Mouse (Mus musculus) neural tube, embryonic 10.5 days (tissue): ENCODE results near the gene Fancc.
"Not testable (repeated sequence)": the region's sequence is repeated elsewhere in the genome, so short reads cannot be mapped to it uniquely, and the experiment has no call there.

Source experiments
- DNase-seq: peaks from one replicate; pipeline ENCODE4 v3.0.0-alpha.2; 2017; ENCODE audit warnings: low spot score; ENCODE audit errors: extremely low spot score

Fancc gene

DNA sequence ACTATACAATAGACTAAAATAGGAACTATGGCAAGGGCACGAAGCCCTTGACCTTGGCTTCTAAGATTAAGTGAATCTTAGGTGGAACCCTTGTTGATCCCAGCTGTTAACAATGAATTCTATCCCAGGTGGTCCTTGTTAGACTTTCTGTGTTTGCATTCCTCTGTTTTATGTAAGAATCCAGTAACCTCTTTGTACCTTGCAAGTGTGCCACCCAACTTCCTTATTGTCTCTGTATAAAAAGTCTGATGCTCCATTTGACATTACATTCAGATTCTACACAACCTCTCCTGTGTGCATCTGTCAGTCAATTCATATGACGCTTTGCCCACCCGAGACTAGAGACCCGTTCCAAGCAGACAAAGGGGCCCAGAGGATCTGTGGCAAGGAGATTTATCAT is 143.8 kb downstream of the Fancc start:
- not testable (repeated sequence) for DNase-seq

- DNase-seq, result no peak
Observed at GRCm38 (mm10) chr13:63350076-63350475, 147.0 kb downstream of the Fancc start.

DNA sequence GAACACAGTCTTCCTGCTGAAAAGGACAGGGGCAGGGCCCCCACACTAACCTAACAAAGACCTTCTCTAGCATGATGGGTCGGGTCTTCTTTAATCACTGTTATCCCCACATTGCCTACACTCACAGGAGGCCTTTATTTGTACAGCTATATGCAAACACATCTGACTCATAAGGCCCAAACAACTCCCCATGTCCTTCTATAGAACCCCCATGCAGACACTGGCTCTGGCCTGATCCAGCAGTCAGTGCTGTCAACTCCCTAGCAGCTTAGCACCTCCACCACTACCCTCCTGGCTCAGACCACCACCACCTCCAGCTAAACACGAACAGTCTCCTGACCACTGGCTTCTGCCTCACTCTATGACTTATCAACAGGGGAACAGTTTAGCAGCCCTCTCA is 149.4 kb downstream of the Fancc start:
- DNase-seq, result no peak

DNA sequence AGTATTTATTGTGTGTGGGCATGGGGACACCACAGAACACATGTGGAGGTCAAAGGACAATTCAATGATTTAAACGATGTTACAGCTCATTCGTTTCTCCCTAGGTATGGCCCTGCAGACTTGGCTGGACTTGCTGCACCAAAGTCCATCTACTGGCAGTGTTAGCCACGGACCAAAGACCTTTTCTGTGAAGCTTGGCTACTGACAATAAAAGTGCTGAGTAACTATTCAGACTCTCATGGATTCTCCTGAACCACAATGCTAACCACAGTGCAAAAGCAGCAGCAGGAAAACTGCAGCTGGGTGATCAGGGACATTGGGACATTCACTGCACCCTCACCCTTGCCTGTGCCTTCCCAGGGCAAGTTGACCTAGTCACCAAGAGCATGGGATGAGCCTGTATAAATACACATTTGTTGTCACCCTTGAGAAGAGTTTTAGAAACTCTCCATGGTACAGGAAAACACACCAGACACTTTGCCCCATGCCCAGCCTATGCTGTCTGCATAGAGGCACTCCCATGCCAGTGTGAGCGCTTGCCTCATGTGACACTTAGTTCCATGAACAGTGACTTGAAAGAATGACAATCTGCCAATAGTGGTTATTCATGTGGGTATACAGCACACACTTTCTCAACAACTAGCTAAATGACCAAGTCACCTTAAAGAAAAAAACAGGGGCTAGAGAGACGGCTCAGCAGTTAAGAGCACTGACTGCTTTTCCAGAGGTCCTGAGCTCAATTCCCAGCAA is 151.4 kb downstream of the Fancc start:
- no peak for DNase-seq

GRCm38 (mm10) chr13:63344481-63344880 is 152.6 kb downstream of the Fancc start:
- DNase-seq, result no peak

- no peak for DNase-seq
Observed at GRCm38 (mm10) chr13:63342781-63343180, 154.3 kb downstream of the Fancc start.

GRCm38 (mm10) chr13:63339946-63340345 is 157.1 kb downstream of the Fancc start:
- DNase-seq, result no peak

DNA sequence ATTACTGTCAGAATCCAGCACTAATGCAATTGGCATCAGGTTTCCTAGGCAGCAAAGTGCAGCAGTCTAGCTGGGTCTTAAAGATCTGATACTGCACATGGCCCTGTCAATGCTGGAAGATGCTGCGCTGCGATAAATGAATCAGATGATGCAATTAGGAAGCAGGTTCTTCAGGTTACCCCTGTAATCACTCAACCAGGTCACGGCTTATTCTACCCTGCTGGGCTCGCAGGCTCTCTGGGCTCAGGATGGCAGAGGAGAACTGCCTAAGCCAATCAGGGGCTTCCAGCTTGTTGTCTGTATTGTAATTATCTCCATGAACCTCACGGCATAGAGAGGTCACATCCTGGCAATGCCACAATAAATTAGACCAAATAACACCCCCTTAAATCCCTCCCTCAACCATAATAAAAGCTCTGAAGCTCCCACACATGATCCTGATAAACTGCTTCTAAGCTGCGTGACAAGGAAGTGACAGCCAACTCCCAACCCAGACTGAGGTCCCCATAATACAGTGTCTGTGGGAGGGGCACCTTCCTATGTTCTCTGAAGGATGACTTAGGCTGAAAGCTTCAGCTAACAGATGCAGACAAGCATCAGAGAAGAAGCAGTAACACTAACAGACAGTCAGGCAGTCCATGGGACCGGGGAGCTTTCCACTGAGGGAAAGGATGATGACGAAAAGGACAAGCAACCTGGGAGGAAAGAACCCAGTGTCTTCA is 159.7 kb downstream of the Fancc start:
- no peak for DNase-seq

DNA sequence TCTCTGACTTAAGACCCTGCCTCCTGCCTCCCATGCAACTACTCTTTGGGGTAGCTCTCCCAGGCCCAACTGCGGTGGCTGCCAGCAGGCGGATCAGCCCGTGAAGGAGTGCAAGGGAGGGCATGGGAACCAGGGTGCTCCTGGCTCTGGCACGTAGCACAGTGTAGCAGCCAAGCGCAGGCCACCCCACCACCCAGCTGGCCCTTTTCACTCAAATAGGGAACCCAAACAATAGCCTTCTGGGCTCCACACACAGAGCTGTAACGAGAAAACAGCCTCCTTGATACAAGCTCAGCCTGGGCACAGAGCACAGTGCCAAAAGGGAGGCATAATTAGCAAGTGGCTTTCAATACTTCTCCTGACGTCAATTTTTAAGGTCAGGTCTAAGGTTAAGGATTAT is 160.7 kb downstream of the Fancc start:
- DNase-seq, result no peak

DNA sequence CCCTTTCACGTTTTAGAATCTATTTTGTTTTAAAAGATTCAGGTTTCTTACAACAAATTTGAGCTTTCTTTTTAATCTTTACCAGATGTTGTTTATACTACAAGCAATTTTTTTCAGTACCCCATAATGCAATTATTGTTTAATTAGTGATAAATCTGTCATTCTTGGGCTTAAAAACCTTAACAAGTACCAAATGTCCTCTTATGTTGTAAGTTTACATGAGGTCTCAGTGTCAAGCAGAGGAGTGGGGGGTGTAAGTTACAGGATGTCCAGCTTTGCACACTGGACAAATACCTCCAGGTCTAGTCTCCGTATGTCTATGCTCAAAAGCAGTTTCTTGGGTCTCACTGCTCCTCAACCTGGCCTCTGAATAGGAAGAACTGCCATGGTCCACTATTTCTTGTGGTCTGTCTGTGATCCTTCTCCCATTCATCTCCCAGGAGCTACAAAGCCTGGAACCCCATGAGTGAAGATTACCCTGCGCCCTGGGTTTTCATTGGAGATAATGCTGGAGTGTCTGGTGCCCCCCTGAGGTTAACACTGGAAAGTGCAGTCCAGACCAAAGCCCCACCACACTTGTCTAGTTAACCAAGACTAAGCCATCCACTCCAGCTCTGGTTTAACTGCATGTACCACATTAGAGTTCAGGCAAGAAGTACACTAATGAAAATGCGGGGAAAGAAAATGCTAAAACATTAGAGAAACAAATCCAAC is 161.5 kb downstream of the Fancc start:
- peak; percentile 53 for DNase-seq

- DNase-seq, result peak; percentile 50
Observed at GRCm38 (mm10) chr13:63332576-63333300, 164.3 kb downstream of the Fancc start.

GRCm38 (mm10) chr13:63331379-63331778 is 165.7 kb downstream of the Fancc start:
- peak; percentile 74 for DNase-seq

DNA sequence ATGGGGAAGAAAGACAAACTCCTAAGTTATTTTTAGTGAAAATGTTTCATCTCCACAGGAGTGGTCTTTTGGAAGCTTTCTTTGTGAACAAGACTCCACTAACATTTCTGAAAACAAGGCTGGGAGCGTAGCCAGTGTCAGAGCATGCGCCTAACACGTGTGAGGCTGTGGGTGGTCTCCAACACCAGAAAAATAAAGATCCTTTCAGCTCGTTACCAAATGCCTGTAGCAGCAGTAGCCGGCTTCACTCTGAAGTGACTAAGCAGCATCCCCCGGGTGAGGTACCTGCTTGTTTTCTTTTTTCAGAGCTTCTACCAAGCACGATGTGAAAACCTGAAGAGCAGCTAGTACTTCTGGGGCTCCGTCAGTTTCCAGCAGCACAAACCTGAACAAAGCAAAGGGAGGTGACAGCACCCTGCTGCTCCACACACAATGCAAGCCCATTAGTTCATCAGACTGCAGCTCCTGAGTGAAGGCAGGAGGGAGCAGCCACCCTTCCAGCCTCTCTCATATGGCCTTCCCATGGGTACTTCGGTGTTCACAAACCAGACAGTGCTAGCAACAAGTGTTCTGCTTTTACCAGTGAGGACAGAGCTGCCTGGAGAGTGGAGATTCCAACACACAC is 166.7 kb downstream of the Fancc start:
- DNase-seq, result no peak

DNA sequence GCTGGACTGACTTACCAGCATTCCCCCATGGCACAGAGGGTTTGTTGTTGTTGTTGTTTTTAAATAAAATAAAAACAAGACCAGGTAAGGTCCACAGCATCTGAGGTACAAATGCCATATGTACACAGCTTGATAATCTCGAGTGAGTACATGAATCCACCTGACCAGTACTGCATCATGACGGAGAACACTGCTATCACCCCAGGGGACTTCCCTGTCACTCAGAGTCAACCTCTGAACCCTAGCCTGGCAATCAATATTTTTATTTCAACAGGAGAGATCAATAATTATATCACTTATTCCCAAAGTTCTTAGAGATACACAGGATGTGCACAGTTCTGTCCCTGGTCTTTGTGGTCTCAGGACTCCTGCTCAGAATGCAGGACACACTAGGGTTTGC is 171.1 kb downstream of the Fancc start:
- DNase-seq, result no peak

DNA sequence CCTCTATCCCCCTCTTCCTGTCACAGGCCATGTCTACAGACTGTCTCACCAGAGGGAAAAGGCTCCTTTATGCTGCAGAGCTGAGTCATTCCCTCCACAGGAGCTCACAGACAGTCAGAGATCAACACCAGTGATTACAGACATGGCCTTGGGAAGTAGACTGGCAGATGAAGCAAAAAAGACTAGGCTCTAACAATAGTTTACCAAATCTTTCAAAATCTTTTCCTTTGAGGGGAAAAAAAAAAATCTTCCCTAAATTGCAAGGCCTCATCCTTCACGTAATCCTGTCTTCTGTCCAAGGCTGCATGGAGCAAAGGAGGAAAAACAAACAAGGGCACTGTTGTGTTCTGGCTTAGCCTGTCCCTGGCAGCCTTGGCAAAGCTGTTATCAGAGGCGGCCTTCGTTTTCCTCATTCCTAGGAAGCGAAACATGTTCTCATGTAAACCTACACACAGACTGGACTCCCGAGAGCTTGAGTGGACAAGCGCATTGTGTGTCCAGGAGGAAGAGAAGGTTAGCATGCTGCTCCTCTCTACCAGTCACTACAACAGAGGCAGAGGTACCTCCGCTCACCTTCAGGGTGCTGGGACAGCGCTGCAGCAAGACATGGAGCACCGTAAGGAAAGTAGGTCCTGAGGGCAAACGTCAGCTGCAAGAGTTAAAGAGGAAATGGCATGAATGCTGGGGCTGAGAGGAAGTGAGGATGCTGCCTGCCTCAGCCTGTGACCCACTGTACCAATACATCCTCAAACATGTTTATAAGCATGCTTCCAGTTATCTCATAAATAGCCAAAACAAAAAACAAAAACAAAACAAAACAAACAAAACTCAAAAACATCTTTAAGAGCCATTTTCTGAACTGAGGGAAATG is 171.9 kb downstream of the Fancc start:
- no peak for DNase-seq

- no peak for DNase-seq
Observed at GRCm38 (mm10) chr13:63324311-63324710, 172.8 kb downstream of the Fancc start.

- no peak for DNase-seq
Observed at GRCm38 (mm10) chr13:63323286-63324075, 173.6 kb downstream of the Fancc start.

- no peak for DNase-seq
Observed at GRCm38 (mm10) chr13:63322756-63323155, 174.3 kb downstream of the Fancc start.

- DNase-seq, result no peak
Observed at GRCm38 (mm10) chr13:63321689-63322088, 175.4 kb downstream of the Fancc start.
